Mouse (Mus musculus) left cerebral cortex, adult 8-10 months (tissue): ENCODE measurements at regions not wholly inside any gene's neighbourhood (a gene's known extent, or its start where the extent isn't known, plus 50 kb on each side); places are given as distances from the start of the nearest gene placed in this dataset.
A peak's percentile ranks its signal among the peaks of the same experiment; 100 is the strongest.
"Not testable (repeated sequence)": the region's sequence is repeated elsewhere in the genome, so short reads cannot be mapped to it uniquely, and the experiment has no call there.

ENCODE experiments used
- DNase-seq, 2 experiments: peaks; one replicate each; pipeline ENCODE4 v3.0.0; 2022; ENCODE audit warnings: low spot score in 2 of 2

- DNase-seq = no peak
These were observed 50.6 kb upstream of the Ppp1r12a start for GRCm38 (mm10) chr10:108111398-108111797.

GRCm38 (mm10) chr10:108110891-108111290 is 51.1 kb upstream of the Ppp1r12a start:
- peak in 1 of 2 experiments; percentile 21 for DNase-seq

- DNase-seq = no peak
These were observed 51.8 kb upstream of the Ppp1r12a start for GRCm38 (mm10) chr10:108110197-108110596.

- not testable (repeated sequence) for DNase-seq
These were observed 53.5 kb upstream of the Ppp1r12a start for GRCm38 (mm10) chr10:108108500-108108899.

- no peak for DNase-seq
These were observed 60.5 kb upstream of the Ppp1r12a start for GRCm38 (mm10) chr10:108101521-108101920.

- no peak for DNase-seq
These were observed 69.0 kb upstream of the Ppp1r12a start for GRCm38 (mm10) chr10:108093043-108093442.

GRCm38 (mm10) chr10:108089375-108089981 is 72.5 kb upstream of the Ppp1r12a start:
- DNase-seq = no peak

GRCm38 (mm10) chr10:108088883-108089282 is 73.1 kb upstream of the Ppp1r12a start:
- DNase-seq = peak in 1 of 2 experiments; percentile 11

GRCm38 (mm10) chr10:108088209-108088608 is 73.8 kb upstream of the Ppp1r12a start:
- DNase-seq = no peak

- no peak for DNase-seq
These were observed 78.8 kb upstream of the Ppp1r12a start for GRCm38 (mm10) chr10:108083220-108083619.

- DNase-seq = no peak
These were observed 86.8 kb upstream of the Ppp1r12a start for GRCm38 (mm10) chr10:108075144-108075543.

GRCm38 (mm10) chr10:108073828-108074227 is 88.2 kb upstream of the Ppp1r12a start:
- DNase-seq = no peak

GRCm38 (mm10) chr10:108072211-108072610 is 89.8 kb upstream of the Ppp1r12a start:
- no peak for DNase-seq

GRCm38 (mm10) chr10:108071424-108071823 is 90.6 kb upstream of the Ppp1r12a start:
- no peak for DNase-seq

GRCm38 (mm10) chr10:108067723-108068122 is 94.3 kb upstream of the Ppp1r12a start:
- DNase-seq = no peak

- no peak for DNase-seq
These were observed 95.8 kb upstream of the Ppp1r12a start for GRCm38 (mm10) chr10:108066241-108066640.

GRCm38 (mm10) chr10:108061813-108062435 is 100.1 kb upstream of the Ppp1r12a start:
- DNase-seq = no peak

GRCm38 (mm10) chr10:108060554-108060953 is 101.4 kb upstream of the Ppp1r12a start:
- no peak for DNase-seq

GRCm38 (mm10) chr10:108051637-108052036 is 110.4 kb upstream of the Ppp1r12a start:
- no peak for DNase-seq

GRCm38 (mm10) chr10:108048426-108048825 is 113.6 kb upstream of the Ppp1r12a start:
- no peak for DNase-seq

GRCm38 (mm10) chr10:108043519-108043918 is 118.5 kb upstream of the Ppp1r12a start:
- no peak for DNase-seq

GRCm38 (mm10) chr10:108040027-108040426 is 122.0 kb upstream of the Ppp1r12a start:
- peak in 1 of 2 experiments; percentile 54 for DNase-seq

- no peak for DNase-seq
These were observed 124.7 kb upstream of the Otogl start for GRCm38 (mm10) chr10:108036486-108037109.
